Mouse (Mus musculus) neural tube, embryonic 12.5 days (tissue): ENCODE results near the gene Gstcd. TPM values are rescaled to one million over a fixed set of nuclear protein-coding genes. Genes with fewer than 3 reads are reported as not detected.

Experiments used
- ATAC-seq: fragments of 200-750 bp; cut with Nextera tagmentation; 2 replicates; pipeline ENCODE4 v1.8.0; 2017; ENCODE audit warnings: low read depth, mild to moderate bottlenecking, moderate TSS enrichment, moderate library complexity; ENCODE audit not compliant: low FRiP score
- H3K27ac ChIP-seq: fragments of 300-500 bp; sonication (generic); 2 replicates; pipeline ENCODE4 v1.5.1; 2016
- H3K27me3 ChIP-seq: fragments of 300-500 bp; sonication (generic); replicated peaks from 2 replicates; pipeline ENCODE4 v1.6.1; 2016; ENCODE audit warnings: mild to moderate bottlenecking
- H3K36me3 ChIP-seq: fragments of 300-500 bp; sonication (generic); 2 replicates; pipeline ENCODE4 v1.6.1; 2016; ENCODE audit warnings: mild to moderate bottlenecking
- H3K4me1 ChIP-seq: fragments of 300-500 bp; sonication (generic); 2 replicates; pipeline ENCODE4 v1.6.1; 2016
- H3K4me2 ChIP-seq: fragments of 300-500 bp; sonication (generic); replicated peaks from 2 replicates; pipeline ENCODE4 v1.6.1; 2016; ENCODE audit warnings: mild to moderate bottlenecking
- H3K4me3 ChIP-seq: fragments of 300-500 bp; sonication (generic); 2 replicates; pipeline ENCODE4 v1.5.1; 2016
- H3K9ac ChIP-seq: fragments of 300-500 bp; sonication (generic); 2 replicates; pipeline ENCODE4 v1.6.1; 2016; ENCODE audit warnings: mild to moderate bottlenecking
- H3K9me3 ChIP-seq: fragments of 300-500 bp; sonication (generic); 2 replicates; pipeline ENCODE4 v1.6.1; 2016; ENCODE audit warnings: mild to moderate bottlenecking
- WGBS: fragments of 180-500 bp; shearing (Covaris S2); methylation state at CpG from one replicate; pipeline ENCODE4 v1.1.7; 2016; 5-methylcytosine and 5-hydroxymethylcytosine counted together
- polyA plus RNA-seq: library from polyadenylated mRNA; unstranded; fragments of >200 nt; fragmentation: Nextera tagmentation; extraction: Ambion mirVana; gene quantifications from 2 replicates; pipeline ENCODE4 v1.2.1, GENCODE M21; 2016

Gene Gstcd
- polyA plus RNA-seq, 1 experiment from 2014 or later = 4.9 TPM

- Histone ChIP-seq H3K4me1 (no peaks in the 10 kb centered on the region), H3K27me3 (no peaks in the 10 kb centered on the region), H3K4me3 (no peak overlapping the region), H3K9me3 (no peaks in the 10 kb centered on the region), H3K4me2 (no peak overlapping the region), H3K9ac (no peak overlapping the region), H3K27ac (no peak overlapping the region), H3K36me3 (0 out of 2 replicates have a peak, but pooled peaks cover 3% of the 10 kb centered on the region)
- 98% methylated on average over 3 of the region's 3 CpGs for WGBS
- no peak for ATAC-seq
Measured at GRCm38 (mm10) chr3:132995904-132996267, 95.9 kb downstream of the Gstcd start.

- Histone ChIP-seq H3K4me1 (no peaks in the 10 kb centered on the region), H3K4me2 (no peak overlapping the region), H3K4me3 (no peak overlapping the region), H3K27ac (no peak overlapping the region), H3K36me3 (0 out of 2 replicates have a peak, but pooled peaks cover 3% of the 10 kb centered on the region), H3K9ac (no peak overlapping the region), H3K27me3 (no peaks in the 10 kb centered on the region), H3K9me3 (no peaks in the 10 kb centered on the region)
- WGBS = 91% methylated on average over 7 of the region's 7 CpGs
- no peak for ATAC-seq
Measured at GRCm38 (mm10) chr3:132995172-132995903, 96.5 kb downstream of the Gstcd start.

GRCm38 (mm10) chr3:132986188-132986587 is 105.6 kb downstream of the Gstcd start:
- ATAC-seq = no peak

GRCm38 (mm10) chr3:132983845-132984485 is 107.9 kb downstream of the Gstcd start:
- Histone ChIP-seq H3K4me2 (no peak overlapping the region), H3K27me3 (no peaks in the 10 kb centered on the region), H3K4me1 (no peaks in the 10 kb centered on the region), H3K36me3 (peaks cover 3% of the 10 kb centered on the region; the same call in 1 of the 2 replicates), H3K4me3 (no peak overlapping the region), H3K27ac (no peak overlapping the region), H3K9me3 (no peaks in the 10 kb centered on the region), H3K9ac (no peak overlapping the region)
- WGBS = 58% methylated on average over 4 of the region's 4 CpGs
- ATAC-seq = no peak

More at GRCm38 (mm10) chr3:132986188-132986587, 105.6 kb downstream of the Gstcd start:
- H3K27ac ChIP-seq = no peak overlapping the region
- peaks cover 3% of the 10 kb centered on the region; the same call in 1 of the 2 replicates for H3K36me3 ChIP-seq
- H3K4me1 ChIP-seq = no peaks in the 10 kb centered on the region
- no peak overlapping the region for H3K9ac ChIP-seq
- WGBS = 88% methylated on average over 5 of the region's 5 CpGs
- H3K4me3 ChIP-seq = no peak overlapping the region
- no peaks in the 10 kb centered on the region for H3K27me3 ChIP-seq
- H3K4me2 ChIP-seq = no peak overlapping the region
- no peaks in the 10 kb centered on the region for H3K9me3 ChIP-seq

- Histone ChIP-seq H3K9me3 (no peaks in the 10 kb centered on the region), H3K9ac (no peak overlapping the region), H3K27me3 (no peaks in the 10 kb centered on the region), H3K27ac (no peak overlapping the region), H3K4me1 (no peaks in the 10 kb centered on the region), H3K4me2 (no peak overlapping the region), H3K36me3 (peaks cover 3% of the 10 kb centered on the region; the same call in 1 of the 2 replicates), H3K4me3 (no peak overlapping the region)
- ATAC-seq = no peak
- WGBS = 94% methylated on average over 2 of the region's 2 CpGs
Measured at GRCm38 (mm10) chr3:132981968-132982367, 109.9 kb downstream of the Gstcd start.

- Histone ChIP-seq H3K4me1 (no peaks in the 10 kb centered on the region), H3K27ac (no peak overlapping the region), H3K9me3 (no peaks in the 10 kb centered on the region), H3K4me3 (no peak overlapping the region), H3K4me2 (no peak overlapping the region), H3K36me3 (peaks cover 3% of the 10 kb centered on the region; the same call in 1 of the 2 replicates), H3K27me3 (no peaks in the 10 kb centered on the region), H3K9ac (no peak overlapping the region)
- ATAC-seq = no peak
- 94% methylated on average over 12 of the region's 12 CpGs for WGBS
Measured at GRCm38 (mm10) chr3:132979781-132980461, 111.9 kb downstream of the Gstcd start.

- Histone ChIP-seq H3K4me2 (no peak overlapping the region), H3K9me3 (no peaks in the 10 kb centered on the region), H3K4me3 (no peak overlapping the region), H3K4me1 (no peaks in the 10 kb centered on the region), H3K27me3 (no peaks in the 10 kb centered on the region), H3K27ac (no peak overlapping the region), H3K36me3 (no peaks in the 10 kb centered on the region), H3K9ac (no peak overlapping the region)
- ATAC-seq = no peak
- WGBS = 85% methylated on average over 5 of the region's 5 CpGs
Measured at GRCm38 (mm10) chr3:132966255-132966654, 125.6 kb downstream of the Gstcd start.

- 75% methylated on average over 9 of the region's 9 CpGs for WGBS
- H3K4me2 ChIP-seq = no peak overlapping the region
- no peak overlapping the region for H3K27ac ChIP-seq
- no peak overlapping the region for H3K4me3 ChIP-seq
- H3K4me1 ChIP-seq = no peaks in the 10 kb centered on the region
- ATAC-seq = no peak
- H3K27me3 ChIP-seq = no peaks in the 10 kb centered on the region
- no peaks in the 10 kb centered on the region for H3K36me3 ChIP-seq
- no peaks in the 10 kb centered on the region for H3K9me3 ChIP-seq
- H3K9ac ChIP-seq = no peak overlapping the region
Measured at GRCm38 (mm10) chr3:132964715-132965507, 126.9 kb downstream of the Gstcd start.

- Histone ChIP-seq H3K27ac (no peak overlapping the region), H3K36me3 (no peaks in the 10 kb centered on the region), H3K9me3 (no peaks in the 10 kb centered on the region), H3K4me2 (no peak overlapping the region), H3K9ac (no peak overlapping the region), H3K4me3 (no peak overlapping the region), H3K4me1 (no peaks in the 10 kb centered on the region), H3K27me3 (no peaks in the 10 kb centered on the region)
- WGBS = 93% methylated on average over 7 of the region's 7 CpGs
- ATAC-seq = no peak
Measured at GRCm38 (mm10) chr3:132962631-132963361, 129.0 kb downstream of the Gstcd start.

GRCm38 (mm10) chr3:132950529-132950880 is 141.3 kb downstream of the Gstcd start:
- Histone ChIP-seq H3K4me2 (peak overlapping the region; percentile 99), H3K9me3 (no peaks in the 10 kb centered on the region), H3K4me3 (peak overlapping the region; percentile 60), H3K27me3 (peaks cover 28% of the 10 kb centered on the region), H3K36me3 (no peaks in the 10 kb centered on the region), H3K4me1 (peaks cover 10% of the 10 kb centered on the region; the same call in 1 of the 2 replicates), H3K9ac (peak overlapping the region; percentile 55), H3K27ac (no peak overlapping the region)
- 10% methylated on average over 7 of the region's 7 CpGs for WGBS
- peak; percentile 8; the same call in 1 of the 2 replicates for ATAC-seq

- Histone ChIP-seq H3K36me3 (no peaks in the 10 kb centered on the region), H3K27ac (no peak within 1 kb of the TSS), H3K4me2 (peak within 1 kb of the TSS; percentile 99), H3K9ac (peak within 1 kb of the TSS; percentile 55), H3K4me1 (peaks cover 10% of the 10 kb centered on the region; the same call in 1 of the 2 replicates), H3K9me3 (no peaks in the 10 kb centered on the region), H3K27me3 (peaks cover 28% of the 10 kb centered on the region), H3K4me3 (peak within 1 kb of the TSS; percentile 60)
- ATAC-seq = peak; percentile 85
- under 1% methylated on average over 76 of the region's 82 CpGs for WGBS
Measured at GRCm38 (mm10) chr3:132949791-132950528, 141.9 kb downstream of the Gstcd start, which contains the start of gene Npnt. Gene Npnt (minus strand): TSS chr3:132950291.
